Mouse (Mus musculus) cerebellum, postnatal 14 days (tissue): ENCODE data around the gene Olfr703.

ENCODE experiments used
- DNase-seq, 2 experiments: peaks; one replicate each; pipeline ENCODE4 v3.0.0; 2021; ENCODE audit warnings: mixed read lengths in 2 of 2

The Olfr703 gene

GRCm38 (mm10) chr7:106843060-106843459 is at the start of gene Olfr703:
Gene Olfr703, plus strand, starts transcription at chr7:106843360.
- no peak for DNase-seq

GRCm38 (mm10) chr7:106808734-106809133 is 34.4 kb upstream of the Olfr703 start, which contains the start of gene Olfr700:
Gene Olfr700, minus strand, starts transcription at chr7:106808834.
- no peak for DNase-seq

DNA sequence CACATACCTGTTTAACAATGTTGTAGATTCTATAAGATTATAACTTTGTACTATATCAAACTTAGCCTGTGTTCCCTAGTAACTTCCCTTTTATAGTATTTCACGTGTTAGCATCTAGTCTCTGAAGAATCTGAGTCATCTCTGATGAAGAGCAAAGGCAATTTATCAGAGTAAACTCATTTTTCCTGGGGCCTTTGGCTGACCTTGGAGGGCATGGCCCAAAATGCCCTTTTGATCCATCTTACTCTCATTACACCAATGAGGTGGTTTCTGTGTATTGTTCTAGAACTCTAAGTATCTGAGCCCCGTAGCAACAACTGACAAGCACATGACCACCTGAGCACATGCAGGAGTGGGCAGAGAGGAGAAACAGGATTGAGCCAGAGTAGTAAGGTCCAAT is 29.3 kb upstream of the Olfr703 start, which contains the start of gene Olfr701:
Olfr701 (plus strand) TSS at position 301 of the 400 bp plus-strand sequence.
- no peak for DNase-seq

DNA sequence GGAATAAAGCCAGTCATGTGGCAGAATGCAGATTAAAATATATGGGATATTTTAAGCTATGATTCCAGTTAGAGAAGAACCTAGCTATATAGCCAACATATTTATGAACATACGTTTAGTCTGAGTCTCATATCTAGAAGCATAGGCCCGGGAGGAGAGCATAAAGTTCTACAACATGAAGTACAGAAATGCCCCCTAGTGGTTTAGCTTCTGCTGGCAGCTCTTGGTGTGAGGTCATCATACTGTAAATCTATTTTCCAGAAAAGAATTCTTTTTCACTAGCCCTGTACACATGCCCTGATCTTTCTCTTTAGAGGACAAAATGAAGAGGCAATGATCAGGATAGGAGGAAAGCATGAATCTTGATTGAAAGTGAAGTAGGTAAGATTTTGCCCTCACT is 27.4 kb upstream of the Olfr703 start:
- no peak for DNase-seq

- DNase-seq = no peak
Observed at GRCm38 (mm10) chr7:106818414-106818813, 24.7 kb upstream of the Olfr703 start.

GRCm38 (mm10) chr7:106833793-106834192 is 9.4 kb upstream of the Olfr703 start, which contains the start of gene Olfr702:
Gene Olfr702, minus strand, starts transcription at chr7:106833893.
- DNase-seq = no peak

DNA sequence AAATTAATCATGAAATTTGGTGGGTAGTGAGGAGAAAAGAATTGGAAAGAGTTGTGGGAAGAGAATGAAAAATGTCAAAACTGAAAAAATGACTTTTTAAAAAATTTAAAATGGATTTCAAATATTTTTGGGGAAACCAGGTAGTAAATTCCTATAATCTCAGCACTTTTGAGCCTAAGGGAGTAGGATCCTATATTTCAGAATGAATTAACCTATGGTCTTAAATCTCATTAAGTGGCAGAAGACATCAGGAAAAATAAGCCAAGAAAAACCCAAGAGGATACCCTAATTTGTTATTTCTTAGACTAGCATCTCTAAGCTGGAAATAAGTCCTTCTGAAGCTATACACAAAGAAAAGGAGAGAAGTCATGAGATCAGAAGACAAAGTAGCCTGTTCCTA is 19.7 kb downstream of the Olfr703 start, which contains the start of gene Olfr704:
Olfr704 (plus strand) TSS at position 301 of the 400 bp plus-strand sequence.
- no peak for DNase-seq

GRCm38 (mm10) chr7:106876791-106877190 is 33.6 kb downstream of the Olfr703 start, which contains the start of gene Olfr705:
Gene Olfr705, minus strand, starts transcription at chr7:106876891.
- DNase-seq = no peak

DNA sequence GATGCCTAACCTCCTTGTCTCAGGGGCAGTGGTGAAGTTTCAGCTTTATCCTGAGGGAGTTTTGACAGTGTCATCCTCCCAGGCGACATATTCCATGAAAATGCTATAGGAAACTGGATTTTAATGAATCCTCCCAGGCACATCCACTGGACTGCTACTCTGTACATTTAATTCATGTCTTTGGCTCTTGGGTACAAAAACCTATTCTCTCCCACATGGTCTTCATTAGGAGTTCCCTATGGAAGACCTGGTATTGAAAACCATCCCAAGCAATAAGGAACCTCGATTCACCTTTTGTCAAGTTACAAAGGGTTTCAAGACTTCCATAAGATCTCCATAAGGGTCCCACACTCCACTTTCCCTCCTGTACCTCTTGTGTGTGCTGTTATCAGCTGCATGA is 44.9 kb downstream of the Olfr703 start, which contains the start of gene Olfr706:
Olfr706 (minus strand) TSS at position 101 of the 400 bp plus-strand sequence.
- DNase-seq = no peak
